ENCODE assay signal across 31 mouse cellular contexts in genomic region chr19:8665746-8666145, GRCm38 (mm10). TPM values are rescaled to one million over a fixed set of nuclear protein-coding genes. Genes with fewer than 3 reads are reported as not detected.
A peak's percentile ranks its signal among the peaks of the same experiment; 100 is the strongest.
DNase-seq lines count a peak whose midpoint lies in the region; ATAC-seq lines count a peak whose summit lies in the region.
"Had no signal": no experiment of that assay in that cellular context is flagged by ENCODE, and none has a peak within 500 bp of the region (broad histone marks: within the 10 kb centered on the region; RNA-seq: fewer than 3 reads in every experiment).

No protein-coding gene starts in this region.

- H3K9ac ChIP-seq in forebrain, embryonic 15.5 days (replicated peaks) = no peak overlapping the region
- no peak overlapping the region for H3K9ac ChIP-seq in forebrain, embryonic 13.5 days
- H3K9ac ChIP-seq: heart, embryonic 13.5 days; hindbrain, embryonic 14.5 days; limb, embryonic 13.5 days; liver, embryonic 12.5 days; midbrain, embryonic 12.5 days had no signal

- 44% methylated on average over 5 of the region's 5 CpGs for WGBS in forebrain, embryonic 15.5 days
- WGBS in forebrain, embryonic 13.5 days = 48% methylated on average over 5 of the region's 5 CpGs

- intact Hi-C loops in left cerebral cortex, postnatal 25 days (cut with DNase I) = no loop called here

- no peaks in the 10 kb centered on the region for H3K27me3 ChIP-seq in forebrain, embryonic 15.5 days
- H3K27me3 ChIP-seq in forebrain, embryonic 13.5 days = peaks cover 3% of the 10 kb centered on the region; the same call in 1 of the 2 replicates

- ATAC-seq in forebrain, embryonic 15.5 days (replicated peaks) = no peak
- ATAC-seq in forebrain, embryonic 13.5 days = no peak
- ATAC-seq: inflammation-experienced regulatory T-cells, adult 6 months; liver, embryonic 12.5 days had no signal

- H3K36me3 ChIP-seq in forebrain, embryonic 15.5 days = no peaks in the 10 kb centered on the region
- H3K36me3 ChIP-seq in forebrain, embryonic 13.5 days (ENCODE audit: poor library complexity, severe bottlenecking) = no peaks in the 10 kb centered on the region
- H3K36me3 ChIP-seq: embryonic facial prominence, embryonic 10.5 days; heart, embryonic 13.5 days; limb, embryonic 13.5 days; liver, embryonic 12.5 days; midbrain, embryonic 12.5 days had no signal

- H3K4me3 ChIP-seq in forebrain, embryonic 15.5 days = peak overlapping the region; percentile 1; the same call in 1 of the 2 replicates
- H3K4me3 ChIP-seq in forebrain, embryonic 13.5 days = no peak overlapping the region
- H3K4me3 ChIP-seq: embryonic facial prominence, embryonic 10.5 days; heart, adult 2 months; heart, embryonic 13.5 days; limb, embryonic 13.5 days; liver, embryonic 12.5 days; midbrain, embryonic 12.5 days had no signal

- no peak overlapping the region for H3K27ac ChIP-seq in forebrain, embryonic 15.5 days (replicated peaks)
- no peak overlapping the region for H3K27ac ChIP-seq in forebrain, embryonic 13.5 days
- H3K27ac ChIP-seq: embryonic facial prominence, embryonic 10.5 days; heart, adult 2 months; heart, embryonic 13.5 days; hindbrain, embryonic 14.5 days; limb, embryonic 13.5 days; liver, embryonic 12.5 days; midbrain, embryonic 12.5 days had no signal

- DNase-seq in left cerebral cortex, adult 18-20 months (ENCODE audit: low spot score in 2 of 2) = peak; percentile 57 to 68
- no peak for DNase-seq in left cerebral cortex, adult 11 months (ENCODE audit: low spot score)
- peak; percentile 60 to 79 for DNase-seq in left cerebral cortex, postnatal 25 days (ENCODE audit: low spot score in 2 of 2)
- peak; percentile 61 for DNase-seq in right cerebral cortex, postnatal 25 days
- no peak for DNase-seq in B cell, adult 2 months
- no peak for DNase-seq in urinary bladder, postnatal 36 days (ENCODE audit: low spot score in 2 of 2)
- DNase-seq: adrenal gland, postnatal 14 days; cerebellum, adult 9-10 months; gastrocnemius, postnatal 36 days; heart, adult 2 months; kidney, adult 18-20 months; lung, adult 18-20 months; lung, postnatal 14 days had no signal

- 0 out of 2 replicates have a peak overlapping the region, but pooled peaks have one; percentile 41 for H3K4me2 ChIP-seq in forebrain, embryonic 15.5 days (replicated peaks)
- H3K4me2 ChIP-seq in forebrain, embryonic 13.5 days = no peak overlapping the region
- H3K4me2 ChIP-seq: heart, embryonic 13.5 days; hindbrain, embryonic 14.5 days; limb, embryonic 13.5 days; liver, embryonic 12.5 days; midbrain, embryonic 12.5 days had no signal

- peaks cover 33% of the 10 kb centered on the region for H3K4me1 ChIP-seq in forebrain, embryonic 15.5 days
- peaks cover 6% of the 10 kb centered on the region for H3K4me1 ChIP-seq in forebrain, embryonic 13.5 days

- H3K9me3 ChIP-seq in forebrain, embryonic 15.5 days = no peaks in the 10 kb centered on the region
- no peaks in the 10 kb centered on the region for H3K9me3 ChIP-seq in forebrain, embryonic 13.5 days (replicated peaks)
- H3K9me3 ChIP-seq: embryonic facial prominence, embryonic 10.5 days; heart, embryonic 13.5 days; limb, embryonic 13.5 days; liver, embryonic 12.5 days; midbrain, embryonic 12.5 days had no signal

RNA-seq across cellular contexts. Expression of gene Chrm1, which starts 2.2 kb away (rescaled TPM):
- polyA plus RNA-seq in forebrain, embryonic 15.5 days (2015; fragmentation: Nextera tagmentation; extraction: Ambion mirVana) = 5.1 and 5.4 TPM in 2 replicates
- 0.94 and 1.3 TPM in 2 replicates for polyA plus RNA-seq in forebrain, embryonic 13.5 days (2015; fragmentation: Nextera tagmentation; extraction: Ambion mirVana)
- total RNA-seq in left cerebral cortex, adult 18-20 months (2021) = 100 to 1,000 TPM; 141 to 144 TPM
- total RNA-seq in left cerebral cortex, postnatal 25 days (2021) = 100 to 1,000 TPM; 160 to 162 TPM
- total RNA-seq: common myeloid progenitor, adult 5-6 weeks; gastrocnemius, postnatal 36 days; heart, adult 2 months; heart, postnatal 25 days; monocyte, adult 5-6 weeks; neutrophil, adult 5-6 weeks had no signal
- polyA plus RNA-seq: heart, embryonic 13.5 days; inflammation-experienced regulatory T-cells, adult 6 months; liver, embryonic 12.5 days had no signal

RNA-seq across cellular contexts. Expression of gene Slc22a6, which starts 47.9 kb away (rescaled TPM):
- 6.6 and 7.8 TPM in 2 replicates for polyA plus RNA-seq in forebrain, embryonic 15.5 days (2015; fragmentation: Nextera tagmentation; extraction: Ambion mirVana)
- polyA plus RNA-seq in forebrain, embryonic 13.5 days (2015; fragmentation: Nextera tagmentation; extraction: Ambion mirVana) = 1.6 and 3.2 TPM in 2 replicates
- total RNA-seq in left cerebral cortex, adult 18-20 months (2021) = 1 to 10 TPM; 9.1 to 9.4 TPM
- total RNA-seq in left cerebral cortex, postnatal 25 days (2021) = 1 to 10 TPM; 5.5 to 5.8 TPM
- total RNA-seq: adrenal gland, postnatal 14 days; common myeloid progenitor, adult 5-6 weeks; gastrocnemius, postnatal 36 days; heart, adult 2 months; heart, postnatal 25 days; megakaryocyte, adult 5-6 weeks; monocyte, adult 5-6 weeks; neutrophil, adult 5-6 weeks had no signal
- polyA plus RNA-seq: heart, adult 2 months; heart, embryonic 13.5 days; inflammation-experienced regulatory T-cells, adult 6 months; large intestine, adult 2 months; limb, embryonic 13.5 days; liver, embryonic 12.5 days; small intestine, adult 2 months; stomach, embryonic 16.5 days; thymus, postnatal 0 days had no signal

RNA-seq across cellular contexts. Expression of gene Slc3a2, which starts 57.4 kb away (rescaled TPM):
- polyA plus RNA-seq in forebrain, embryonic 15.5 days (2015; fragmentation: Nextera tagmentation; extraction: Ambion mirVana) = 164 and 171 TPM in 2 replicates
- polyA plus RNA-seq in forebrain, embryonic 13.5 days (2015; fragmentation: Nextera tagmentation; extraction: Ambion mirVana) = 135 and 143 TPM in 2 replicates
- 100 to 1,000 TPM; 148 to 152 TPM for total RNA-seq in left cerebral cortex, adult 18-20 months (2021)
- 100 to 1,000 TPM; 148 to 161 TPM for total RNA-seq in left cerebral cortex, postnatal 25 days (2021)

Comparison
In these comparisons a context has a peak if more than half of its experiments do, and no peak if none do; other contexts are left out.
1. DNase-seq: peak in left cerebral cortex, adult 18-20 months (2 of 2), left cerebral cortex, postnatal 25 days (2 of 2) and right cerebral cortex, postnatal 25 days (single experiment); none in left cerebral cortex, adult 11 months (single experiment), B cell, adult 2 months (0 of 2) and urinary bladder, postnatal 36 days (0 of 2).